20 mouse cellular contexts compared by ENCODE assay signal in genomic region chr11:59138537-59139486, GRCm38 (mm10). TPM values are rescaled to one million over a fixed set of nuclear protein-coding genes. Genes with fewer than 3 reads are reported as not detected.
DNase-seq lines count a peak whose midpoint lies in the region; ATAC-seq lines count a peak whose summit lies in the region.
"Had no signal": no experiment of that assay in that cellular context is flagged by ENCODE, and none has a peak within 500 bp of the region (broad histone marks: within the 10 kb centered on the region; RNA-seq: fewer than 3 reads in every experiment).

No protein-coding gene starts in this region.

- DNase-seq in heart, adult 11 months: peak; percentile 95
- DNase-seq in heart, postnatal 25 days (ENCODE audit: low spot score): no peak
- peak; percentile 58 to 75 for DNase-seq in gastrocnemius, adult 8-10 months (ENCODE audit: low spot score in 2 of 2)
- DNase-seq in heart, postnatal 4 days: peak; percentile 73
- DNase-seq in cerebellum, postnatal 4 days (ENCODE audit: low spot score in 2 of 2): no peak
- no peak for DNase-seq in embryo, embryonic 10.5 days (ENCODE audit: low spot score)
- DNase-seq: adrenal gland, postnatal 10 days; cerebellum, adult 11-12 months; kidney, adult 9 months; kidney, postnatal 36 days; right cerebral cortex, postnatal 25 days had no signal

- peak overlapping the region; percentile 39 for H3K4me3 ChIP-seq in heart, embryonic 12.5 days
- H3K4me3 ChIP-seq: forebrain, embryonic 13.5 days; lung, embryonic 15.5 days; midbrain, embryonic 13.5 days; neural tube, embryonic 15.5 days had no signal

- H3K4me1 ChIP-seq in heart, embryonic 12.5 days (replicated peaks): peaks cover 69% of the 10 kb centered on the region

- peaks cover 12% of the 10 kb centered on the region for H3K36me3 ChIP-seq in heart, embryonic 12.5 days
- H3K36me3 ChIP-seq: lung, embryonic 15.5 days; midbrain, embryonic 13.5 days; neural tube, embryonic 15.5 days had no signal

- peak overlapping the region; percentile 70 for H3K4me2 ChIP-seq in heart, embryonic 12.5 days
- H3K4me2 ChIP-seq: forebrain, embryonic 13.5 days; liver, embryonic 11.5 days; lung, embryonic 15.5 days; midbrain, embryonic 13.5 days; neural tube, embryonic 15.5 days had no signal

- peak; percentile 63 for ATAC-seq in heart, embryonic 12.5 days (ENCODE audit: insufficient number of reproducible peaks, low FRiP score)
- no peak for ATAC-seq in frontal cortex, adult (ENCODE audit: low TSS enrichment)
- ATAC-seq: forebrain, embryonic 13.5 days; midbrain, embryonic 13.5 days had no signal

- H3K9ac ChIP-seq in heart, embryonic 12.5 days: peak overlapping the region; percentile 69
- H3K9ac ChIP-seq: forebrain, embryonic 13.5 days; lung, embryonic 15.5 days; midbrain, embryonic 13.5 days; neural tube, embryonic 15.5 days had no signal

- H3K9me3 ChIP-seq in heart, embryonic 12.5 days (replicated peaks): no peaks in the 10 kb centered on the region
- H3K9me3 ChIP-seq: forebrain, embryonic 13.5 days; lung, embryonic 15.5 days; midbrain, embryonic 13.5 days; neural tube, embryonic 15.5 days had no signal

- peaks cover 36% of the 10 kb centered on the region for H3K27me3 ChIP-seq in heart, embryonic 12.5 days (replicated peaks)

- H3K27ac ChIP-seq in heart, embryonic 12.5 days (ENCODE audit: poor library complexity, severe bottlenecking): peak overlapping the region; percentile 92
- H3K27ac ChIP-seq: forebrain, embryonic 13.5 days; lung, embryonic 15.5 days; midbrain, embryonic 13.5 days; neural tube, embryonic 15.5 days had no signal

- intact Hi-C loops in heart, postnatal 25 days (cut with DNase I): no loop called here

- WGBS in heart, embryonic 12.5 days: 35% methylated on average over 19 of the region's 19 CpGs

RNA-seq across cellular contexts. Expression of gene Obscn, which starts 2.6 kb away (rescaled TPM):
- total RNA-seq in heart, postnatal 25 days (2021): 100 to 1,000 TPM; 626 to 647 TPM
- 1,000 to 10,000 TPM; 2,003 to 2,639 (median 2,223) TPM for total RNA-seq in gastrocnemius, adult 8-10 months (2022)
- 39.2 and 42.5 TPM in 2 replicates for polyA plus RNA-seq in heart, embryonic 12.5 days (2016; fragmentation: Nextera tagmentation; extraction: Ambion mirVana)
- 100 to 1,000 TPM; 436 to 453 TPM for total RNA-seq in heart, postnatal 4 days (2021)
- total RNA-seq: common myeloid progenitor, adult 5-6 weeks had no signal

RNA-seq across cellular contexts. Expression of gene Iba57, which starts 24.7 kb away (rescaled TPM):
- 10 to 100 TPM; 15.1 to 16.1 TPM for total RNA-seq in heart, postnatal 25 days (2021)
- total RNA-seq in gastrocnemius, adult 8-10 months (2022): 1 to 10 TPM; 6.1 to 7.4 (median 7.0) TPM
- polyA plus RNA-seq in heart, embryonic 12.5 days (2016; fragmentation: Nextera tagmentation; extraction: Ambion mirVana): 7.3 and 7.8 TPM in 2 replicates
- 10 to 100 TPM; 12.9 to 13.1 TPM for total RNA-seq in heart, postnatal 4 days (2021)

RNA-seq across cellular contexts. Expression of gene Gjc2, which starts 44.2 kb away (rescaled TPM):
- 1 to 10 TPM in 1 of 2 experiments, under 1 TPM in 1; 0.98 to 1.5 TPM for total RNA-seq in heart, postnatal 25 days (2021)
- total RNA-seq in gastrocnemius, adult 8-10 months (2022): under 1 TPM in 1 of 4 experiments, not detected in 3; 0.16 TPM
- 0.13 and 0.31 TPM in 2 replicates for polyA plus RNA-seq in heart, embryonic 12.5 days (2016; fragmentation: Nextera tagmentation; extraction: Ambion mirVana)
- under 1 TPM; 0.70 to 0.79 TPM for total RNA-seq in heart, postnatal 4 days (2021)
- total RNA-seq: common myeloid progenitor, adult 5-6 weeks had no signal
- polyA plus RNA-seq: forebrain, embryonic 13.5 days; hindbrain, embryonic 11.5 days; midbrain, embryonic 13.5 days had no signal

RNA-seq across cellular contexts. Expression of gene Guk1, which starts 53.2 kb away (rescaled TPM):
- total RNA-seq in heart, postnatal 25 days (2021): 10 to 100 TPM; 85.4 to 92.6 TPM
- total RNA-seq in gastrocnemius, adult 8-10 months (2022): 10 to 100 TPM; 36.2 to 43.1 (median 36.8) TPM
- polyA plus RNA-seq in heart, embryonic 12.5 days (2016; fragmentation: Nextera tagmentation; extraction: Ambion mirVana): 101 TPM in 2 replicates
- total RNA-seq in heart, postnatal 4 days (2021): 10 to 100 TPM; 63.3 to 67.9 TPM

Comparison
In these comparisons a context has a peak if more than half of its experiments do, and no peak if none do; other contexts are left out.
1. DNase-seq: peak in heart, adult 11 months (single experiment), gastrocnemius, adult 8-10 months (2 of 2) and heart, postnatal 4 days (single experiment); none in heart, postnatal 25 days (single experiment), cerebellum, postnatal 4 days (0 of 2) and embryo, embryonic 10.5 days (single experiment).